Mouse (Mus musculus) retina, postnatal 7 days (tissue): Measurements from ENCODE around the gene Tgif2.
"Not testable (repeated sequence)": the region's sequence is repeated elsewhere in the genome, so short reads cannot be mapped to it uniquely, and the experiment has no call there.

Source experiments
- DNase-seq: peaks from one replicate; pipeline ENCODE4 v3.0.0-alpha.2; 2012; ENCODE audit warnings: low read depth, low spot score

The Tgif2 gene

DNA sequence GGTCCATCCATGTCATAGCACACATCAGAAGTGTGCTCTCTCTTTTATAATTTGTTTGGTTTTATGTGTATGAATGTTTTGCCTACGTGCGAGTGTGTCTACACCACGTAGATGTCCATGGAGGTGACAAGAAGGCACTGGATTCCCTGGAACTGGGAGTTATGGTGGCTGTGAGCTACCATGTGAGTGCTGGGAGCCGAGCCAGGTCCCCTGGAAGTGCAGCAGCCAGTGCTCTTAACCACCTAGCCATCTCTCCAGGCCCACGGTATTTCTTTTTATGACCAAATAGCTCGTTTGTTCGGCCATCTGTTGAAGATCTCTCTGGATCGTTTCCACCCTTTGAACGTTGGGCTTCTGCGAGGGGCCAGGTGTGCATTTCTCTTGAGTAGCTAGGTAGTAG lies 3.5 kb downstream of the Tgif2 start:
- DNase-seq = no peak

- DNase-seq = no peak
Observed at GRCm38 (mm10) chr2:156844715-156845114, 4.9 kb downstream of the Tgif2 start.

- no peak for DNase-seq
Observed at GRCm38 (mm10) chr2:156847653-156848052, 7.8 kb downstream of the Tgif2 start.

GRCm38 (mm10) chr2:156848526-156849182 lies 8.8 kb downstream of the Tgif2 start:
- DNase-seq = no peak

- DNase-seq = no peak
Observed at GRCm38 (mm10) chr2:156850505-156850904, 10.7 kb downstream of the Tgif2 start.

GRCm38 (mm10) chr2:156853584-156853983 lies 13.8 kb downstream of the Tgif2 start:
- not testable (repeated sequence) for DNase-seq

DNA sequence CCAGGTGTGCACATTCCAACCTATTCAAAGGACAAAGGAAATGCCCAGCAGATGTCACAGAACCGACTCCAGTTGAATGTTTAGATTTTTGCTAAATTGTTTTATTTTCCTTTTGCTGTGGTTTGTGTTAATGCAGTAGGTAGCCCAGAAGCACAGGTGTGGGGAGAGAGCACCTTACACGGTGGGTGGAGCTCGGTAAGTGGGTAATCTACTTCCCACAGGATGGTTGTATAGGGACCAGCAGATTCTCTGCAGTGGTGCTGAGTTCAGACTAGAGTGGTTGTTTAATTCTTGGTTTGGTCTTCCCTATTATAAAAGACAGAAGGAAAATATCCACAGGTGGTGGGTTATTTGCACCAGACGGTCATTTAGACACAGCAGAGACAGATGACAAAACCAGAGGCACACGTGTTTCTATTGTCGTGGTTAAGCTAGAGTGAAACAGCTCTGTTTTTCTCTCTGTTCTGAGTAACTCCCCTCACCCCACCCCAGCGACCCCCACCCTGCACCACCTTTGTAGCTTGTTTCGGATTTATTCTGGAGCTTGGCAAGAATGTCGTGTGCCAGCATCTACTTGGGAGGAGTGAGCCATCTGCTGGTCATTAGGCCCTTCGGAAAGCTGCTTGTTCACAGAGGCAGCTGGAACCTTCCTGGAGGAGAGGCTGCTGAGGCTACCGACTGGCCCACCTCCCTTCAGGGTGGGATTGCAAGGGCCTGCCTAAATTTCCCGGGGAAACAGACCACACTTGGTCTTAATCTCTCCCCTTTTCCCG lies 14.4 kb downstream of the Tgif2 start:
- DNase-seq = not testable (repeated sequence)

GRCm38 (mm10) chr2:156856311-156856710 lies 16.5 kb downstream of the Tgif2 start:
- no peak for DNase-seq

GRCm38 (mm10) chr2:156857385-156857791 lies 17.6 kb downstream of the Tgif2 start:
- no peak for DNase-seq

DNA sequence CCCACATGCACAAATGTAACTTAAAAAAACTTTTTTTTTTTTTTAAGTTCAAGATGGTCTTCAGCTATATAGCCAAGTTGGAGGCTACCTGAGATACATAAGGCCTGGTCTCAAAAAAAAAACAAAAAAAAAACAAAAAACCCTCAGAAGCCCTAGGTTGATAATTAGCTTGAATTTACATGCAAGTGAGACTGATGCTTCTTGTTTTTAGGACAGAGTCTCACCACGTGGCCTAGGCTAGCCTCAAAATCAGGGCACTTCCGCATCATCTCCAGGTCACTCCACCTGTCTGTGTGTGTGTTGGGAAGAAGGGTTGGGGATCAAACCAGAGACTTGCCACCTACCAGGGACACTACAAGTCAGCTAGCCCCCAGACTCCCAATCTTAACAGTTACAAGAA lies 18.0 kb downstream of the Tgif2 start, which contains the start of gene 4930518I15Rik:
Gene 4930518I15Rik, minus strand, starts transcription at position 112 of the 400 bp plus-strand sequence.
- no peak for DNase-seq

DNA sequence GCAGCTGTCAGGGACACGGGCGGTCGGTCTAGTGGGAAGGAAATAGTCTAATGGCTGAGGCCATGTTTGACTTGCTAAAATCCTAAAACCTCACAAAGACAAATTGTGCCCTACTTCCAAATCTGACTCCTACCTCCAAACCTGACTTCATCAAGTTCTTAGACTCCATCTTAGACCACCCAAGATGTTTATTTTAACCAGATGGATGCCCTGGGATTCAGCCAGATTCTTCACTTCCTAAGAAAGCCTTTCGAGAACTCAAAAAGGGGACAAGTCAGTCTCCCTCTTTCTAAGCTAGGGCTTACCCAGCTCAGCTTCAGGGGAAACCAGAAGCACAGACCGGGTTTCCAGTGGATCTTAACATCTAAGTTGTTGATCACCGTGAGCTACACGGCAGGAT lies 18.9 kb downstream of the Tgif2 start:
- DNase-seq = no peak

DNA sequence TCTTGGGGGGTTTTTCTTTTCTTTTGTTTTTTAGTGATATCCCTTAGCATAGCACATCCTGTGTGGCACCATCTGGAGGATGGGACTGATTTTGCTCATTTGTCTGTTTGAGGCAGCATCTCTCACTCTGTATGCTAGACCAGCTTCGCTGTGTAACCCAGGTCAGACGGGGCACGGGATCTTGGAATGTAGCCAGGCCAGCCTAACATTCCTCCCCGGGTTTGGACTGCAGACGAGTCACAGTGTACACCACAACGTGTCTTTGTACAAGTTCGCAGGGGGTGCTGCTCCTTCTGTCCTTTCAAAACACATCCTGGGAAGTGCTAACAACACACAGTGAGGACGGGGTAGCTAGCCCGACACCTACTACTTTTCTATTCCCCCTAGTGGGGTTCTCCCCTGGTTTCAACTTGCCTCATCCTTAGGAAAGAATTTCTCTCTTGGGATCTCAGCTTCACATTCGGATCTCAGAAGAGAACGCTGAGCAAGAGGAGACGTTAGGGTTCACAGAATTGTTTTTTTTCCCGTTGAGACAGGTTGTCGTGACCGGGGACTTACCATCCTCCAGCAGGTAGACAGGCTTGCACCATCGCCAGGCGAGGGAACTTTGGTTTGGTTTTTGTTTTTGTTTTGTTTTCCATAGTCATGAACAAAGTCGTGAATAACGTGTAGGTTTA lies 22.4 kb downstream of the Tgif2 start:
- DNase-seq = no peak

GRCm38 (mm10) chr2:156862772-156863486 lies 23.1 kb downstream of the Tgif2 start, which contains the start of gene Rab5if:
TSS of gene Rab5if (plus strand) at chr2:156863128.
- DNase-seq = peak; percentile 93

GRCm38 (mm10) chr2:156863487-156864160 lies 23.8 kb downstream of the Tgif2 start:
- DNase-seq = no peak

GRCm38 (mm10) chr2:156864481-156864880 lies 24.7 kb downstream of the Tgif2 start:
- DNase-seq = no peak

- DNase-seq = no peak
Observed at GRCm38 (mm10) chr2:156868994-156869393, 29.2 kb downstream of the Tgif2 start.

DNA sequence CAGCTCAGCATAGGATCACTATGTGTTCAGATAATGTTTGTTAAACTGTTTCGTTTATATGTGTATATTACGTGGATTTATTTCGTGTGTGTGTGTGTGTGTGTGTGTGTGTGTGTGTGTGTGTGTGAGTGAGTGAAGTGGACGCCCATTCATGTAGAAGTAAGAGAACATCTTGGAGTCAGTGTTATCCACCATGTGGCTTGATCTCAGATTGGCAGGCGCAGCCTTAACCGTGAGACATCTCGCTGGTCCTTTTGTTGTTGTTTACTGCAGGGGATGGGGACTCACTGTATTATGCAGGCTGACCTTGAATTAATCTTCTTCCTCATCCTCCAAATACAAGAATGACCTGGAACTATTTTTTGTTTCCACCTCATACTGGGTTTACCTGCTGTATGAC lies 29.7 kb downstream of the Tgif2 start:
- no peak for DNase-seq

DNA sequence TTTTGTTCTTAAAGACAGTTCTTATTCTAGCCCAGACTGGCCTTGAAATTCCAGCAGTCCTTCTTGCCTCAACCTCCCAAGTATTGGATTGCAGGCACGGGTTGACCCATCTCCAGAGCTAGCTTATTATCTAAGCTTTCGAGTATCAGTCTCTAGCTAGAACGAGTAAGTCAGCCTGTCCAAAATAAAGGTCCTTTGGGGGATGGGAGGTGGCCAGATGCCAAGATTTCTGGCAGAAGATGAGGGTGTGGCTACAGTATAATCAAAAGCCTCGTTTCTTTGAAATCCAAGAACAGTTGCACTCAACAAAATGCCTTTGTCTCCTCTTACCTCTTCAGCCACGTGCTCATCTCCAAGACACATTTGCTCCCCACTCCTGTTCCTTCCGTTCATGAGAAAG lies 30.7 kb downstream of the Tgif2 start:
- no peak for DNase-seq

DNA sequence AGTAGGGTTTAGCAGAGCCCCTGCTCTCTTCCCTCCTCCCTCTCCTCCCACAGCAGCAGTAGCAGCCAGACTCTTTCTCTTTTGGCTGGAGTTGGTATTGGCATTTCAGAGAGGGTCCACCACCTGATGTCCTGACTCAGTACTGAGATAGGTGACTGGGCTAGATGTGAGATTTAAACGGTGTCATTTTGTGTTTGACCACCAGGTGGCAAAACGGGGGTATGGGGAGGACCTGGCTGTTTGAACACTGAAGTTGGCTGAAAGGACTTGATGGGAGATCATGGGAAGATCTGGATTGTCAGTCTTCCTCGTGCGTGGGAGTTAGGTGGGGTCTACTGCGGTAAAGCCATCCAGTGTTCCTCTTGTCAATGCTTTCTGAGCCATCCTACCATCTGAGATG lies 33.8 kb downstream of the Tgif2 start:
- DNase-seq = peak; percentile 63

DNA sequence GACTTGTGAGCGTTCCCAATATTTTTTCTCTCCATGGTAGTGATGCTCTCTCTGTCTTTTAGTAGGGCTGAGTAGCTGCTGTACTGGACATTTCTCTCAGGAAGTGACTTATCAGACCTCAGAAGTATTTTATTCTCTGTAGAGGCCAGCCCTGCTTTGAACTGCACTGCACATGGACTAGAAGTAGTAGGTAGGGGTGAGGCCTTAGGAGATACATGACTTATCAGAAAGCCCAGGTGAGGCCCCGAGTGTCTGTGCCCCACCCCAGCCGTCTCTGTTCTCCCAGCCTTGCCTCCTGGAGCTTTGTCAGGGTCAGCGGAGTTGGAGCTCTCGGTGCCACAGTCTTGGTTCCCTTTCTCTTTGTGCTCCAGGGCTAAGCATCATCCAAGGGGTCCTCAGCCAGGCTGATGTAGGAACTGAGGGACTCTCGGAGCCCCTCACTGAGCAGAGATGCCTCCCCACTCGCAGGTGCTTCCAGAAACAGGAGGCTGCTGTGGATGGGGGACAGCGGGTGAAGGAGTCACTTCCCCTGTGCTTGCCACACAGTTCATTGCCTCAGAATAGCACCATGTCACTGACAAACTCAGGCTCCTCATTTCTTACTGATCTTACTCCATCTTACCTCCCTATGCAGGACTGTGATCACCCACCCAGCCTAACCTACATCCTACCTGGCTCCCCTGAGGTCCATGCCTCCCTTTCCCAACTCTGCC lies 34.4 kb downstream of the Tgif2 start:
- no peak for DNase-seq
